Mouse (Mus musculus) lung, postnatal 10 days (tissue): ENCODE data around the gene Cops2.
A peak's percentile ranks its signal among the peaks of the same experiment; 100 is the strongest.

Experiments used
- DNase-seq: peaks from one replicate; pipeline ENCODE4 v3.0.0; 2021

The Cops2 gene

DNA sequence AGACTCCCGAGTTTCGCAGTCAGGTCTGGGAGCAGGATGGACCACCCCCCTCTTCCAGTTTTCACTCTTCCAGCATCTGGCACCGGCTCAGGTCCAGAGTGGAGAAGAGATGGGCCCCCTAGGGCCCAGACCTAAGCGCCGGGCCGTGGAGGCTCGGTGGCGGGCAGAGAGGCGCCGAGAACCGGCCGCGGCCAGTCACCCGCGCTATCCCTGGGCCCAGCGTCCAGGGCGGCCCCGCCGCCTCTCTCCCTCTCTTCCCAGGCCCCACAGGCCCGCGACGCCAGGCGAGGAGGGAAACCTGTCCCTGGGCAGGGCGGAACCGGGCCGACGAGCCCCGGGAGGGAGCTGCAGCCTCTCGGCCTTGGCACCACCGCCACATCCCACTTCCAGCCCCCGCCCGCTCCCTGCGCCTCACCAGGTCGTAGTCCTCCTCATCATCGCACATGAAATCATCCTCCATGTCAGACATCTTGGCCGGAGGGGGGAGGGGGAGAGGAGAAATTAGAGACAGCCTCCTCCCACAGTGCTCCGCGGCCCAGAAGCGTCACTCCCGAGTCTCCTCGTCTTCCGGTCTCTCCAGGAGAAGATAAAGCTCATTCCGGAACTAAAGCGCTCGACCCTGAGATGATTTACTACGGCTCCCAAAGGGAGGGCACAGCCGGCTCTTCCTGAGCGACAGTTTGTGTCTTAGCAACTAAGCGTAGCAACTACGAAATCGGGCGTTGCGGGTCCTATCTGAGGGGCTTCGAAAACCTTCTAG lies at the start of gene Cops2, which contains the start of gene Galk2:
Gene Cops2 (minus strand): TSS at position 619 of the 760 bp plus-strand sequence.
Gene Galk2 (plus strand): TSS at position 589 of the 760 bp plus-strand sequence.
- DNase-seq = peak; percentile 97

DNA sequence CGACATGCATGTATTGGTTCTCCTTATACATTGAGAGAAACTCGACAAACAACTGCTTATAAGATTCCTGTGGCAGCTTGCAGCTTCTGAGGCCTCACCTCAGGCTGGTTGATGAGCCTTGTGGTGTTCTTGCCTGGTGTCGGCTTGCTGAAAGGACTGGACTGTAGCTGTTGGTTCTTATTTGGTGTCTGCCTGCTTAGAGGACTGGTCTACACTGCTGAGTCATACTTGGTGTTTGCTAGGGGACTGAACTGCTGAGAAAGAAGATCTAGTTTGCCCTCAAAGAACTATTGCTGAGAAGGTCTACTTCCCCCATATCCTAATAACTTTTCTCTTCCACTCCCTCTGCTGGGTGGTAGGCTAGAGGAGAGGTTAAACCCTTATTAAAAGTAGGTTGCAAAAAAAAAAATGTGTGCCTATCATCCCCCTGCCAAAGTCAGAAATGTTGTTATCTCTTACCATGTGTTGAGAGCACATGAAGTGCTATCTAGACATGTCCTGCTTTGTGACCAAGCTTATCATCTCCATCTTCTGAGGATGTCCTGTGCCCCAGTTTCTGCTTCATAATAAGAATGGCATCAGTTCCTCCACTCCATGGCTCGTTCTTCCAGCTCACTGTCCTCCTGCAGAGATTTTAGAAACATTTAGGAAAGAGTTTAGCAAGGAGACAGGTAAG lies 48.8 kb upstream of the Cops2 start:
- DNase-seq = no peak

GRCm38 (mm10) chr2:125906407-125907066 lies 47.6 kb upstream of the Cops2 start:
- no peak for DNase-seq

DNA sequence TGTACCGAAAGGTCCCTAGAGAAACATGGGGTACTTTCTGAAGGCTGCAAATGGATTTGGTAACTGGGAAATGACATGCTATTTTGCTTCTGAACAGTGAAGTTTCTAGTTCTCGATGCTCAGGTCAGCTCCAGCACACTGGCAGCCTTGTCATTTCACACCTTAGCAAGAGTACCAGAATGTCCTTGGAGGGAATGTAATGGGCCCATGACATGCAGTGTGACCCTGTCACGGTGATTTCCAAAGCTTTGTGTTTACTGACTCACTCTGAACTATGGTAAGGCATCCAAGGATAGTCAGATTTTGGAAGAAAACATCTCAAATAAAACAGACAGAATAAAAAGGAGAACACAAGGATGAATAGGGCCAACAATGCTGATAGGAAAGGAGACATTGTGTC lies 42.5 kb upstream of the Cops2 start:
- DNase-seq = no peak

DNA sequence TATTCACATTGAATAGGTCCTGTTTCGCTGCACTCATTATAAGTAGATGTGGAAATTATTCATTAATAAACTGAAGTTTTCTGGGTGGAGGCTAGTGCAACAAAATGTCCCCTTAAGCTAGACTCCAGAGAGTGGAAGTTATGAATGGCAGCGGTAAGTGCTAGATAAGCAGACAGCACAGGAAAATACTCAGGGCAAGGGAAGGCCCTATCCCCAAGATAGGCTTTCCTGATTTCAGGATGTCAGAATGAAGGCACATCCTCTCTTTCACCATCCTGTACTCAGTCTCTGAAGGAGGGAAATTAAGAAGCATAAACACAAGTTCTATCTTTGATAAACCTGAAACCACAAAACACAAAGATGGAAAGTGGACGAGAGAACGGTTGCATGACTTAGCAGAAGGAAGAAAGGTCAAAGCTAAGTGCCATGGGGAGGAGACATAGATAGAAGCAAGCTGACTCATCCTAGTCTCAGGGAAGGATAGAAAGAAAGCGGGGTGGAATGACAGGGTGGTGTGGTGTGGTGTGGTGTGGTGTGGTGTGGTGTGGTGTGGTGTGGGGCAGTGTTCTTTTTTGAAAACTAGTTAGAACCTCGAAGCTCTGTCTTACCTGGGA lies 42.0 kb upstream of the Cops2 start:
- no peak for DNase-seq

DNA sequence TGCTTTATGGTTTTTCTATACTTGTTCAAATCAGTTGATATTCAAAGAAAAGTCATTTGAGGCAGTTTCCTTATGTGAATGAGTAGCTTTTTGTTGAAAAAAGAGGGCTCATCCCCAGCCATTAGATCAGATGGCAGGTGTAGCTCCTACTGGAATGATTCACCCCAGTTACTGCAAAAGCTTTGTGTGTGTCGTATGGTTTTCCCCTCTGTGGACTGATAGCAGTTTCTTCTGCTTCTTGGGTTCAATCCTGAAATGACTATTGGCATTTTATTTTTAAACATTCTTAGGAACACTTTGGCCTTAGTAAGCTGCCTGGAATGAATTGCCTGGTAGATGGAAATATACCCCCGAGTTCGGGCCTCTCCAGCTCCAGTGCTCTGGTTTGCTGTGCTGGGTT lies 37.4 kb upstream of the Cops2 start:
- no peak for DNase-seq

GRCm38 (mm10) chr2:125895099-125895498 lies 36.2 kb upstream of the Cops2 start:
- no peak for DNase-seq

DNA sequence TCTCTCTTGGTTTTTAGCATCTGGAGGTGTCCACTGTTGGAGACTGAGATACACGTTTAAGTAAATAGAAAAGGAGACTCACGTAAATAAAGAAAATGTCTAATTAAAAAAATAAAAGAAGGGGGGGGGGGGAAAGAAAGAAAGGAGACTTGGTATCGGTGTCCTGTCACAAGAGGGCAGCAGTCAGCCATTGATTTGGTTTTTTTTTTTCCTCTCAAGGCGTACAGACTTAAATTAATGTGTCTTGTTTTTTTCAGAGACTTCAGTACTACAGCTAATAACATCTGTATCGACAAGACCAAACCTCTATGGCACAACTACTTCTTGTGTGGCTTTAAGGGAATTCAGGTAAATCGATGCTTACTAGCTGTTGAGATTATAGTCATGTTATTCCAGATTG lies 34.2 kb upstream of the Cops2 start:
- peak; percentile 75 for DNase-seq

GRCm38 (mm10) chr2:125885891-125886576 lies 27.1 kb upstream of the Cops2 start:
- DNase-seq = peak; percentile 5

- no peak for DNase-seq
Observed at GRCm38 (mm10) chr2:125870159-125870558, 11.2 kb upstream of the Cops2 start.

- DNase-seq = no peak
Observed at GRCm38 (mm10) chr2:125868301-125868700, 9.4 kb upstream of the Cops2 start.

DNA sequence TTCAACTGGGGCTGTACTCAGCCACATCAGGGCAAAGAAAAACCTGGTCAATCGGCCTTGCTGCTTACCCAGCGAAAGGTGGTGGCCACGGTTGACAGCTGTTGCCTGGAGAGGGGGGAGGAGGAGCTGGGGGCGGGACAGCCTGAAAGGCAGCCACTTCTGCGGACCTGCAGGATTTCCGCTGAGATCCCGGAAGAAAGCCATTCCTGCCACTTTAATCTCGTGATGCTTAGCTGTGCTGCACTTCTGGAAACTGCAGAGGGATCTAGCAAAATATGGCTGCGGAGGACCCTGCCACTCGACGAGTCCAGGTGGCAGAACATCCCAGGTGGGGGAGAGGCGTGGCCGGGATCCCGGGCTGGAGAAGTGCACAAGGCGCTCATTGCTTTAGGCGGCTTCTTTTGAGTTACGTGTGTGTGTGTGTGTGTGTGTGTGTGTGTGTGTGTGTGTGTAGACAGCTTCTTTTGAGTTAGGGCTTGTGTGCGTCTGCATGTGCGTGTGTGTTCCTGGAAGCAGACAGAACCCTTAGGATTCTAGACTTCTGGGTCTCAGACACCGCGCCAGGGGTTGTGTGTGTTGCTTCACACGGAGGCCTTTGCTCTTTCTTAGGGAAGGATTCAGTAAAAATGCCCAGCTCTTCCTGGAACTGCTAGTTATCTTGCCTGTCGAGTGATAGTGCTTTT lies 7.3 kb upstream of the Cops2 start:
- peak; percentile 87 for DNase-seq

- no peak for DNase-seq
Observed at GRCm38 (mm10) chr2:125865585-125865984, 6.6 kb upstream of the Cops2 start.

GRCm38 (mm10) chr2:125864551-125864950 lies 5.6 kb upstream of the Cops2 start:
- no peak for DNase-seq

GRCm38 (mm10) chr2:125863799-125864198 lies 4.9 kb upstream of the Cops2 start:
- no peak for DNase-seq

GRCm38 (mm10) chr2:125857707-125858106 lies 1.2 kb downstream of the Cops2 start:
- DNase-seq = no peak

- no peak for DNase-seq
Observed at GRCm38 (mm10) chr2:125851237-125851636, 7.7 kb downstream of the Cops2 start.

GRCm38 (mm10) chr2:125838708-125839284 lies 20.1 kb downstream of the Cops2 start:
- no peak for DNase-seq

- DNase-seq = no peak
Observed at GRCm38 (mm10) chr2:125838091-125838490, 20.8 kb downstream of the Cops2 start.

GRCm38 (mm10) chr2:125829924-125830323 lies 29.0 kb downstream of the Cops2 start:
- no peak for DNase-seq

DNA sequence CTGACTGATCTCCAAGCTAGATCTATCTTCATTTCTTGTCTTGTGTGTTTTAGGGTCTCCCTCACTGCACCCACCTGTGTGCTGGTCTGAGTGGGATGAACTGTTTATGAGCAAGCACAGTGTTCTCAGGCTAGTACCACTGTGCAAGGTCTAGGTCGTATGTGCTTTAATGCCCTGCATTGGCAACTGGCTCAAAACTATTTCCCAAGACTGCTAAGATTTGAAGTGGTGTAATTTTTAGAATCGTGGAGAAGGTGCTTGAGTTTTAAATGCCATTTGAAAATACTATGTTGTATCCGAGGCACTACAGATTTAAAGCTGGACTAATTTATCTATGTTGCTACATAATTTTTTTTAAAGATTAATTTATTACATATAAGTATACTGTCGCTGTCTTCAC lies 31.0 kb downstream of the Cops2 start:
- no peak for DNase-seq

DNA sequence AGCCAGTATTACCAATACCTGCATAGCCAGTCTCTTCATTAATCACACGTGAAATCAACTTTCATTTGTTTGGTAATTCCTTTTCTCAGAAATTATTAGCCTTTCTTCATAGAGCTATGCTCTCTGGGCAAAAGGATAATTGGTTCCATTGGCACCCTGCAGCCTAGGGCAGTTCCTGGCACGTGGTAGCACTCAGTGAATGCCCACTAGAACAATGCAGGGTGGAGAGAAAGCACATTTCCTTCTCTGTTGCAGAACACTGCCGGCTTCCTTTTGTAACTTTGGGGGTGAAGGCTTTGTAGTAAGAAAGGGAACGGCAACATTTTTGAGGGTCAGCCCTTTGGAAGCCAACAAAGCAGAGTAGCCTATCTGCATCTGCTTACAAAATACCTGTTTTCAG lies 32.7 kb downstream of the Cops2 start:
- DNase-seq = peak; percentile 35
